Mouse (Mus musculus): ENCODE results near the gene Cdh13.

Gene Cdh13

DNA sequence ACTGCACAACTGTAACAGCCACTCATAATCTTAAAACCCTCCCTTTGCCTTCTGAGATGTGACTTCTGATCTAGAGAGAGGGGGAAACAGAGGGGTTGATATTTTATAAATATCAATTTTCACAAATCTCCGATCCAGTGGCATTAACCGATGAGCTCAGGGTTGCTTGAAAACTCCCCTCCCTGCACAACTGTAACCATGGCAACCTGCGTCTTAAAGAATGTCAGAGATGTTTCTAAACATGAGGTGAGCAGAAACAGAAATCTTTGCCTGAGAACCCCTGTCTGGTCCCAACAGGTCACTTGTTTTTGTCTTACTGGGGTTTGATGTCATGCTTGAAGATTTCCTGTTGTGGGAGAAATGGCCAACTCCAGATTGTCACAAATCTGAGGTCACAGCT is 513.6 kb downstream of the Cdh13 start:
- no peak for DNase-seq (ENCODE audit: low read depth, low spot score)

DNA sequence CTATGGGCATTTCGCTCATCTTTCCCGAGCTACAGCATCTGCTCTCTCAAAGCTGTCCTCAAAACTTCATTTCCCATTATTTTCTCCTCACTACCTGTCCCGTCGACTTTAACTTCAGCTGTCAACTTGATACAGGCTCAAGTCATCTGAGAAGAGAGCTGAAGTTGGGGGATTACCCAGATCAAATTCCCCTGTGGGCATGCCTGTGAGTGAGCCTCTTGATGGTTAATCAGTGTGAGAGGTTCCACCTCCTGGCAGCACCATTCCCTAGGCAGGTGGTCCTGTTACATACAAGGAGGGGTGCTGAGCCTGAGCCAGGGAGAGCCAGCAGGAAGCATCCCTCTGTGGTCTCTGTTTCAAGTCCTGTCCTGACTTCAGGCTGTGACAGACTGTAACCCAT is 519.6 kb downstream of the Cdh13 start:
- DNase-seq (ENCODE audit: low read depth, low spot score), result no peak

- no peak for DNase-seq (ENCODE audit: low read depth, low spot score)
Measured at GRCm38 (mm10) chr8:118809660-118810059, 526.1 kb downstream of the Cdh13 start.

DNA sequence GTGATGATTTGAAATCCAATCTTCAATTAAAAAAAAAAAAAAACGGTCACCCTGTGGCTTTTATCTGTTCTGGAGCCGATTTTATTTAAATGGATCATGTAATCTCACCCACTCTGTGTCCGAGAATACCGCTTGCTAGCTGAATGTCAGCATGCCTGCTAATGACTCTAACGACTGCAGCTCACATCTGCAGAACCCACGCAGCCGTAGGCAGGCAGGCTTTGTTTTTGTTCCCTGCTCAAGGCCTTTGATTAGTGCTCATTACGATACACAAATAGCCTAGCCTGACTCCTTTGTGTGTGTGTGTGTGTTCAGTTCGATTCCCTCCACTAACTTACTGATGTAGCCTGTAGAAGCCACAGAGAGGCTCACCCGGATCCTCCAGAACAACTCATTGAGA is 531.5 kb downstream of the Cdh13 start:
- DNase-seq (ENCODE audit: low read depth, low spot score), result no peak

- no peak for DNase-seq (ENCODE audit: low read depth, low spot score)
Measured at GRCm38 (mm10) chr8:118826761-118827160, 543.2 kb downstream of the Cdh13 start.

- no peak for DNase-seq (ENCODE audit: low read depth, low spot score)
Measured at GRCm38 (mm10) chr8:118827726-118828125, 544.2 kb downstream of the Cdh13 start.

GRCm38 (mm10) chr8:118830291-118830690 is 546.8 kb downstream of the Cdh13 start:
- DNase-seq (ENCODE audit: low read depth, low spot score), result no peak

- DNase-seq (ENCODE audit: low read depth, low spot score), result no peak
Measured at GRCm38 (mm10) chr8:118831026-118831425, 547.5 kb downstream of the Cdh13 start.

DNA sequence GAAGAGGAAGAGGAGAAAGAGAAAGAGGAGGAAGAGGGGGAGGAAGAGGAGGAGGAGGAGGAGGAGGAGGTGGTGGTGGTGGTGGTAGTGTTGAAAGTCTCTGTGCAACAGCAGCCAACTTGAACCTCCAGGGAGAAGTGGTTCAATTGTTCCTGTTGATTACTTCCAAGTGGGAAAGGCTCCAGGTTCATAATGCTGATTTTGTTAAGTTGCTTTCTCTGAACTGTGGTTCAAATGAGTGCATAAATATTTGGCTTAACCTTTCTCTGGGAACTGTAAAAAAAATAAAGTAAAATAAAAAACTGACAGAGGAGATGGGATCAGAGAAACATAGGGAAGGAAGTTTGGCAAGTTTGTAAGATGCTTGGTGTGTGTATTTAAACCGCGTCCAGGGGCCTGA is 555.3 kb downstream of the Cdh13 start:
- no peak for DNase-seq (ENCODE audit: low read depth, low spot score)

DNA sequence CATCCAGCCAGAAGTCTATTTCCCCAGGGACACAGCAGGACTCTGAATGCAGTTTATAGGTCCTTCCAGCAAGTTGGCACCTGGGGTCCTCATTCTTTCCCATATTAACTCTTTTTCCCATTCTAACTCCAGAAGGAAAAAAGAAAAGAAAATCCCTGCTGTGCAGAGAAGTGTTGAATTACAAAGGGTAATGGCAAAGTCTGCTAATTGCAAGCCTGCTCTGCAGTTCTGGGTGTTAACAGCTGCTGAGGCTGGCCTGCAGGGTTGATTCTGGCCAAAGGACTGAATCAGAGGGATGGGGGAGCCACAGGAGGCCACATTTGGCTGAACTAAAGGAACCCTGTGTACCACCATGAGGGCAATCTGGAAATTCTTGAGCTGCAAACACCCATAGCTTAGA is 562.2 kb downstream of the Cdh13 start:
- no peak for DNase-seq (ENCODE audit: low read depth, low spot score)

GRCm38 (mm10) chr8:118848021-118848420 is 564.5 kb downstream of the Cdh13 start:
- DNase-seq (ENCODE audit: low read depth, low spot score), result no peak

DNA sequence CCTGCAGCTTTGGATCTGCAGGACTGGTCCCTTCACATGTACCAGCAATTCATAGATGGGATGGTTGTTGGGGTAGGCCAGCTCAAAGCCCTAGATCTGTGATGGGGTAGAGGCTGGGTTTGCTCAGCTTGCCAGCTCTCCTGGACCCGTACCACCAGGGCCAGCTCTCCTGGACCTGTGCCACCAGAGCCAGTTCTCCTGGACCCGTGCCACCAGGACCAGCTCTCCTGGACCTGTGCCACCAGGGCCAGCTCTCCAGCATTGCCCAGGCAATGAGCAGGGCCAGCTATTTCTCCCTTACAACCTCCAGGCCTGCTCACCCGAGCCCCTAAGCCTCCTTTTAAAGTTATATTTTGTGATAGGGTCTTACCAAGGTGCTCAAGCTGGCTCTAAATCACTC is 566.0 kb downstream of the Cdh13 start:
- DNase-seq (ENCODE audit: low read depth, low spot score), result no peak

DNA sequence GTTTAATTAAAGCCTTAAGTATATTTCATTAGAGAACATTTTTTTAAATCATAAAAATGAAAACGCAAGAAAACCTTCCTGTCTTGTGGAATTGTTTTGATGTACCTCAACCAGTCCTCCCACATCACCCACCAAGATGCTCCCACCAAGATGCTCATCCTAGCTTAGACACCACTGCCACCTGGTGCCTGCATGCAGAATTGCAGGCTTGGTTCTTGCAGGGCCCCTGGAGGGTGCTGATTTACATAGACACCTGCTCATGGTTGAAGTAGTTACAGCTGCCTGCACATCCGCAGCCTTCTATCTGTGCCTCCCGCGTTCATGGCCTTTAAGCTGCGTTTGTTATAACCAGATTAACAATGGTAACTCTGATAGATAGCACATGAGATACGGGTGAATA is 566.8 kb downstream of the Cdh13 start:
- peak; percentile 93 for DNase-seq (ENCODE audit: low read depth, low spot score)

DNA sequence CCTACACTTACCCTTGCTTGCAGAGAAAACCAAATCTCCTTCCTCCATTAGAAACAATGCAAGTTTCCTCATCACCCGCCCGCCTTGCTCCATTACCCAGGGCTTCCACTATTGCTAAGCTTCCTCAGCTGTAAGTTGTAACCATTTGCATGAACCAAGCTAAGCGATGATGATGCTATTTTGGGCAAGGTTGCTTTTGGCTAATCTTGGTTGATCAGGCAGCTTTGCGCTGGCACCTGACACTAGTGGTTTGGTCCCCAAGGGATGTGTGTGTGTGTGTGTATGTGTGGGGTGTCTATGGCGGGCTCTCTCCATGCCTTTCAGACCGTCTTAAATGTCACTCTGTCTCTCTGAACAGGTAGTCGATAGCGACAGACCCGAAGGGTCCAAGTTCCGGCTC is 567.8 kb downstream of the Cdh13 start:
- peak; percentile 91 for DNase-seq (ENCODE audit: low read depth, low spot score)

GRCm38 (mm10) chr8:118852861-118853260 is 569.3 kb downstream of the Cdh13 start:
- DNase-seq (ENCODE audit: low read depth, low spot score), result no peak

DNA sequence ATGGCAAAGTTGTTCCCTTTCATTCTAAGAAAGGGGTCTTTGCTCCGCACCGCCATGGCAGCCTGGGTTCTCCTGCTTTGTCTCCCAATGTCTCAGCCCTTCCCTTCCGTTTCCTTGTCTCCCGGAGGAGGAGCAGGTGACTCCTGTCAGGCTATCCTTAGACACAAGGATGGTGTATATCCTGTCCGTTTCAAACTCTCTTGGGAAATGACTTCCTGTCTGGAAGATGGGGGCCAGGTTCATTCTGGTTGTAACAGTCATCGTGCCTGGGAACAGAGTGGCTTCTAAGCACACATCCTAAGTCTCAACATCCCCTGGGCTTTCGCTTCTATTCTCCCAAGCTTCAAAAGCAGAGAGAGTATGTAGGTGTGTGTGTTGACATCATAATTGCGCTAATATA is 571.1 kb downstream of the Cdh13 start:
- DNase-seq (ENCODE audit: low read depth, low spot score), result no peak

DNA sequence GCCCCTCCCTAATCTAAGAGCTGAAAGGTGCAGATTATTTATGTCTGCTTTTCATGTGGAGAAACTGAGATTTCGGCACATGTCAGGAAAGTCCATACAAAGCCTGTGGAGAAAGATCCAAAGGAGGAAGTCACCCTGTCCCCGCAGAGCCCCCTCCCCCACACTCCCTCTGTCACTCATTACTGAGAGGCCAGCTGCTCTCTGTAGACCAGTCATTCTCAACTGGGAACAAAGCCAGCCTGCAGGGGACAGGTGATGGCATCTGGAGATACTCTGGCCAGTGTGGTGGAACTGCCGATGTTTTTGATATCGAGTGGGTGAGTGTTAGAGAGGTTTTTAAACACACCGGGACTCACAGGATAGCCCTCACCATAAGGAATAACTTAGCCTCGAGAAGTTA is 582.8 kb downstream of the Cdh13 start:
- peak; percentile 55 for DNase-seq (ENCODE audit: low read depth, low spot score)

DNA sequence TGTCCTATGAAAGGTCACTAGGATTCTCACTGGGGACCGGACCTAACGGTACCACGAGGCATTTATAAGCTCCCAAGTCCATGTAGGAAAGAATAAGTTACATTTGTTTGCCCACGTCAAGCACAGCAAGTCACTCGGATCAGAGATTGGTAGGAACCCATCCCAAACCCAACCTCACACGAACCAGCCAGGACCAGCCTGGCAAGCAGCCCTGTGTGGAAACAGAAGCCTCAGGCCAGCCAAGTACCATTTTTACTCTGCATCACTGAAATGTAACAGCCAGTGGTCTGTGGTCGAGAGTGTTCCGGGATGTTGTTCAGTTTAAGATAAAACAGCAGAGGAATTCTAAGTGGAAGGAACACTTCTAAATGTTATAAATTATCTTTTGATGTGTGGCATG is 587.2 kb downstream of the Cdh13 start:
- no peak for DNase-seq (ENCODE audit: low read depth, low spot score)

- DNase-seq (ENCODE audit: low read depth, low spot score), result no peak
Measured at GRCm38 (mm10) chr8:118879939-118880825, 596.6 kb downstream of the Cdh13 start.

- DNase-seq (ENCODE audit: low read depth, low spot score), result no peak
Measured at GRCm38 (mm10) chr8:118884296-118884695, 600.8 kb downstream of the Cdh13 start.

DNA sequence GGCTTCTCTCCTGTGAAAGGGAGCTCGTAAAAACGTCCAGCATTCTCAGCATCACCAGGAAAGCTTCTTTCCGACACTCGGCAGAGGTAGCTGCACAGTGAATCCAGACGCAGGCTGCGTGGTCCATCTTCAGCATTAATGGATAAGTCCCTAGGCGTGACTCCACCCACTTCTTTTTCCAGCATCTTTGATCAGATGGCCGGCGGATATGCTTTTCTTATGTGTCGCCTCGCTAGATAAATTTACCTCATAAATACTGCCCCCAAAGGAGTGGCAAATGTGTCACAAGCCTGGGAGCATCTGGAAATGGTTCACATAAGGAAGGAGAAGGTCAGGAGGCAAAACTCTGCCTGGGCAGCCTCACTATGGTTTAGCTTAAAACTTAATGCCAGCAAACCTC is 601.5 kb downstream of the Cdh13 start:
- no peak for DNase-seq (ENCODE audit: low read depth, low spot score)

DNA sequence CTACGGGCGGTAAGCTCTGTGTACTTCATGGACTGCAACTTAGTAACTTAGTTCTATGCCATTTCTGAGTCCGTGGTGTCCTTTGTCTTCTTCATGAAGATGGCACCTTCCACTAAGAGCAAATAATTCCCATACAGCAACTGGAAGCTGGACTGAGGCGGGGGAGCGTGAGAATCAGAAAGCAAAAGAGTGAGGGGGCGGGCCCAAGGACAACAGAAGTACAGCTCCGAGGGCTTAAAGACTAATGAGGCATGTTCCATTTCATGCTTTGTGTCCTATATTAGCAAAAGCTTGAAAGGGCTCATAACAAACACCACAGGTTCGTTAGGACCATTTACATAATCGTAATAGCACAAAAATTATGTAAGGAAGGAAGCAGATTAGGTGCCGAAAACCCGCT is 618.9 kb downstream of the Cdh13 start:
- DNase-seq (ENCODE audit: low read depth, low spot score), result no peak

- no peak for DNase-seq (ENCODE audit: low read depth, low spot score)
Measured at GRCm38 (mm10) chr8:118916513-118916912, 633.0 kb downstream of the Cdh13 start.

DNA sequence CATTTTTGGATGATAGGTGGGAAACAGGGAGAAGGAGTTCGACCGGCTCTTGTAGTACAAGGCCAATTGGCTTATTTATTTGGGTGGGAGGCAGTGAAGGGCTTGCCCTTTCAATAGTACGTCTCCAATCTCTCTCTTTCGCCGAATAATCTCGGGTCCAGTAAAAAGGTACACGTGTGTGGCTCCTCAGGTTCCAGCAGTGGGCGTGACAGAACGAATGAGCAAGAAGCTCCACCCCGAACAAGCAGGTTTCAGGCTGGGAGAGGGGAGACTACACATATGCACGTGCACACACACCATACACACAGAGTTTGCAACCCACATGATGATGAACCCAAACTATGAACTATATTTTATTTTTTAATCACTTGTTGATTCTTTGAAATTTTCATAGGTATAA is 653.9 kb downstream of the Cdh13 start:
- DNase-seq (ENCODE audit: low read depth, low spot score), result no peak
